ENCODE assay signal across 9 mouse cellular contexts in genomic region chr19:34284383-34284782, GRCm38 (mm10). TPM values are rescaled to one million over a fixed set of nuclear protein-coding genes. Genes with fewer than 3 reads are reported as not detected.
A peak's percentile ranks its signal among the peaks of the same experiment; 100 is the strongest.
DNase-seq lines count a peak whose midpoint lies in the region; ATAC-seq and TF ChIP-seq lines count a peak whose summit lies in the region.
"Had no signal": no experiment of that assay in that cellular context is flagged by ENCODE, and none has a peak within 500 bp of the region (broad histone marks: within the 10 kb centered on the region; RNA-seq: fewer than 3 reads in every experiment).

No protein-coding gene starts in this region.

- no peak for DNase-seq in T-cell, adult 2 months (ENCODE audit: low spot score)
- no peak for DNase-seq in right cerebral cortex, postnatal 4 days

- H3K9ac ChIP-seq in hindbrain, embryonic 15.5 days = no peak overlapping the region
- H3K9ac ChIP-seq in hindbrain, embryonic 13.5 days = no peak overlapping the region
- H3K9ac ChIP-seq in lung, embryonic 15.5 days = no peak overlapping the region
- H3K9ac ChIP-seq: limb, embryonic 12.5 days had no signal

- no peaks in the 10 kb centered on the region for H3K27me3 ChIP-seq in hindbrain, embryonic 15.5 days
- H3K27me3 ChIP-seq in hindbrain, embryonic 13.5 days = no peaks in the 10 kb centered on the region
- peaks cover 3% of the 10 kb centered on the region for H3K27me3 ChIP-seq in E14TG2a.4 (ENCODE audit: insufficient read depth, low read length)
- H3K27me3 ChIP-seq in lung, embryonic 15.5 days = no peaks in the 10 kb centered on the region
- H3K27me3 ChIP-seq: limb, embryonic 12.5 days had no signal

- H3K4me3 ChIP-seq in hindbrain, embryonic 15.5 days = no peak overlapping the region
- H3K4me3 ChIP-seq in hindbrain, embryonic 13.5 days = no peak overlapping the region
- no peak overlapping the region for H3K4me3 ChIP-seq in E14TG2a.4 (replicated peaks; ENCODE audit: low read length)
- no peak overlapping the region for H3K4me3 ChIP-seq in cortical plate, adult 2 months (ENCODE audit: insufficient read depth, low read length)
- H3K4me3 ChIP-seq in lung, embryonic 15.5 days = peak overlapping the region; percentile 9; the same call in 1 of the 2 replicates
- H3K4me3 ChIP-seq: limb, embryonic 12.5 days had no signal

- TF ChIP-seq CTCF in E14TG2a.4 (conservative IDR thresholded peaks at IDR 0.05; ENCODE audit: low read length) = 0 out of 2 replicates have a peak, but pooled peaks have one; percentile 8
- TF ChIP-seq CTCF in cortical plate, adult 2 months (IDR thresholded peaks at IDR 0.05; ENCODE audit: extremely low read depth, insufficient read depth, low read length) = 0 out of 2 replicates have a peak, but pooled peaks have one; percentile 2

- H3K36me3 ChIP-seq in hindbrain, embryonic 15.5 days = no peaks in the 10 kb centered on the region
- no peaks in the 10 kb centered on the region for H3K36me3 ChIP-seq in hindbrain, embryonic 13.5 days
- H3K36me3 ChIP-seq in E14TG2a.4 (ENCODE audit: insufficient read depth, low read length) = no peaks in the 10 kb centered on the region
- H3K36me3 ChIP-seq in lung, embryonic 15.5 days = no peaks in the 10 kb centered on the region
- H3K36me3 ChIP-seq: limb, embryonic 12.5 days had no signal

- H3K27ac ChIP-seq in hindbrain, embryonic 15.5 days (replicated peaks) = no peak overlapping the region
- no peak overlapping the region for H3K27ac ChIP-seq in hindbrain, embryonic 13.5 days
- H3K27ac ChIP-seq in cortical plate, adult 2 months (ENCODE audit: insufficient read depth, low read length) = no peak overlapping the region
- peak overlapping the region; percentile 39 for H3K27ac ChIP-seq in lung, embryonic 15.5 days
- H3K27ac ChIP-seq: limb, embryonic 12.5 days had no signal

- no peaks in the 10 kb centered on the region for H3K9me3 ChIP-seq in hindbrain, embryonic 15.5 days
- no peaks in the 10 kb centered on the region for H3K9me3 ChIP-seq in hindbrain, embryonic 13.5 days
- H3K9me3 ChIP-seq in E14TG2a.4 (ENCODE audit: low read length) = no peaks in the 10 kb centered on the region
- H3K9me3 ChIP-seq in lung, embryonic 15.5 days = no peaks in the 10 kb centered on the region
- H3K9me3 ChIP-seq: limb, embryonic 12.5 days had no signal

- H3K4me1 ChIP-seq in hindbrain, embryonic 15.5 days (replicated peaks) = no peaks in the 10 kb centered on the region
- no peaks in the 10 kb centered on the region for H3K4me1 ChIP-seq in hindbrain, embryonic 13.5 days (replicated peaks)
- no peaks in the 10 kb centered on the region for H3K4me1 ChIP-seq in E14TG2a.4 (replicated peaks; ENCODE audit: low read depth, low read length)
- no peaks in the 10 kb centered on the region; the same call in 1 of the 2 replicates for H3K4me1 ChIP-seq in cortical plate, adult 2 months (ENCODE audit: control insufficient read depth, insufficient read depth, low read length)
- peaks cover 8% of the 10 kb centered on the region for H3K4me1 ChIP-seq in lung, embryonic 15.5 days
- H3K4me1 ChIP-seq: limb, embryonic 12.5 days had no signal

- no peak for TF ChIP-seq POLR2A in cortical plate, adult 2 months (IDR thresholded peaks at IDR 0.05; ENCODE audit: extremely low read depth, insufficient read depth, low read length)

- 63% methylated on average over 10 of the region's 10 CpGs for WGBS in hindbrain, embryonic 15.5 days
- WGBS in hindbrain, embryonic 13.5 days = 70% methylated on average over 10 of the region's 10 CpGs
- WGBS in lung, embryonic 15.5 days = 42% methylated on average over 10 of the region's 10 CpGs

- peak overlapping the region; percentile 32 for H3K4me2 ChIP-seq in hindbrain, embryonic 15.5 days
- no peak overlapping the region for H3K4me2 ChIP-seq in hindbrain, embryonic 13.5 days
- H3K4me2 ChIP-seq in lung, embryonic 15.5 days = peak overlapping the region; percentile 51
- H3K4me2 ChIP-seq: limb, embryonic 12.5 days had no signal

- ATAC-seq in hindbrain, embryonic 15.5 days (ENCODE audit: low FRiP score, low read depth) = no peak
- no peak for ATAC-seq in hindbrain, embryonic 13.5 days (ENCODE audit: low FRiP score)
- peak; percentile 55 for ATAC-seq in lung, embryonic 15.5 days (ENCODE audit: borderline replicate concordance, extremely low read depth, low FRiP score, low TSS enrichment)
- no peak for ATAC-seq in megakaryocyte-erythroid progenitor cell, adult 5-6 weeks (replicated peaks; ENCODE audit: low FRiP score, low TSS enrichment, poor library complexity, severe bottlenecking)

RNA-seq across cellular contexts. Expression of gene Fas, which starts 6.1 kb away (rescaled TPM):
- 1.3 and 1.6 TPM in 2 replicates for polyA plus RNA-seq in hindbrain, embryonic 15.5 days (2015; fragmentation: Nextera tagmentation; extraction: Ambion mirVana)
- polyA plus RNA-seq in hindbrain, embryonic 13.5 days (2015; fragmentation: Nextera tagmentation; extraction: Ambion mirVana) = 0.62 and 0.94 TPM in 2 replicates
- 2.0 and 2.8 TPM in 2 replicates for polyA plus RNA-seq in cortical plate, adult 2 months (2012; rRNA removed)
- 11.2 and 12.0 TPM in 2 replicates for polyA plus RNA-seq in lung, embryonic 15.5 days (2015; fragmentation: Nextera tagmentation; extraction: Ambion mirVana)
- not detected in 2 replicates for total RNA-seq in megakaryocyte-erythroid progenitor cell, adult 5-6 weeks (2014; fragmentation: Nextera tagmentation)
- 1.2 and 1.8 TPM in 2 replicates for total RNA-seq in megakaryocyte-erythroid progenitor cell, adult 5-6 weeks (2017)

RNA-seq across cellular contexts. Expression of gene Acta2, which starts 29.0 kb away (rescaled TPM):
- 18.3 and 19.2 TPM in 2 replicates for polyA plus RNA-seq in hindbrain, embryonic 15.5 days (2015; fragmentation: Nextera tagmentation; extraction: Ambion mirVana)
- 19.5 and 30.0 TPM in 2 replicates for polyA plus RNA-seq in hindbrain, embryonic 13.5 days (2015; fragmentation: Nextera tagmentation; extraction: Ambion mirVana)
- 34.9 and 39.0 TPM in 2 replicates for polyA plus RNA-seq in cortical plate, adult 2 months (2012; rRNA removed)
- 801 and 904 TPM in 2 replicates for polyA plus RNA-seq in lung, embryonic 15.5 days (2015; fragmentation: Nextera tagmentation; extraction: Ambion mirVana)
- not detected in 2 replicates for total RNA-seq in megakaryocyte-erythroid progenitor cell, adult 5-6 weeks (2014; fragmentation: Nextera tagmentation)
- not detected in 2 replicates for total RNA-seq in megakaryocyte-erythroid progenitor cell, adult 5-6 weeks (2017)

Comparison
In these comparisons a context has a peak if more than half of its experiments do, and no peak if none do; other contexts are left out.
1. RNA of gene Acta2, which starts 29.0 kb away (polyA plus RNA-seq): 801 to 904 TPM in lung, embryonic 15.5 days; 34.9 to 39.0 TPM in cortical plate, adult 2 months, 19.5 to 30.0 TPM in hindbrain, embryonic 13.5 days and 18.3 to 19.2 TPM in hindbrain, embryonic 15.5 days; every median in the first group is over 10 times any median in the second.